Mouse (Mus musculus): Measurements from ENCODE around the gene Msx1. TPM values are rescaled to one million over a fixed set of nuclear protein-coding genes. Genes with fewer than 3 reads are reported as not detected.

The Msx1 gene
- polyA plus RNA-seq, 1 experiment from 2014 or later = 37.4 TPM

GRCm38 (mm10) chr5:37815909-37816308, 8.5 kb downstream of the Msx1 start:
- peaks cover 73% of the 10 kb centered on the region for H3K27me3 ChIP-seq (ENCODE audit: control insufficient read depth, insufficient read depth, low read length)
- no peak overlapping the region for H3K9ac ChIP-seq
- H3K36me3 ChIP-seq (replicated peaks; ENCODE audit: control insufficient read depth, insufficient read depth) = no peaks in the 10 kb centered on the region
- no peak for ATAC-seq (ENCODE audit: low FRiP score)
- no peaks in the 10 kb centered on the region for H3K4me1 ChIP-seq (replicated peaks; ENCODE audit: control insufficient read depth, insufficient read depth, low read length)
- H3K9me3 ChIP-seq (ENCODE audit: control insufficient read depth, low read length) = no peaks in the 10 kb centered on the region
- 88% methylated on average over 4 of the region's 4 CpGs for WGBS
- H3K4me3 ChIP-seq (replicated peaks; ENCODE audit: low read length) = no peak overlapping the region
- no peak overlapping the region for H3K27ac ChIP-seq
- DNase-seq (ENCODE audit: low spot score) = no peak
- no peak overlapping the region for H3K4me2 ChIP-seq (replicated peaks)

- Histone ChIP-seq H3K9ac (no peak overlapping the region), H3K27ac (no peak overlapping the region), H3K4me3 (replicated peaks; ENCODE audit: low read length) (no peak overlapping the region), H3K4me1 (replicated peaks; ENCODE audit: control insufficient read depth, insufficient read depth, low read length) (no peaks in the 10 kb centered on the region), H3K36me3 (replicated peaks; ENCODE audit: control insufficient read depth, insufficient read depth) (no peaks in the 10 kb centered on the region), H3K4me2 (replicated peaks) (no peak overlapping the region), H3K9me3 (ENCODE audit: control insufficient read depth, low read length) (no peaks in the 10 kb centered on the region), H3K27me3 (ENCODE audit: control insufficient read depth, insufficient read depth, low read length) (peaks cover 56% of the 10 kb centered on the region)
- ATAC-seq (ENCODE audit: low FRiP score) = no peak
- no peak for DNase-seq (ENCODE audit: low spot score)
These were observed 10.2 kb downstream of the Msx1 start for GRCm38 (mm10) chr5:37814169-37814568.

- no peaks in the 10 kb centered on the region; the same call in 1 of the 2 replicates for H3K27me3 ChIP-seq (ENCODE audit: control insufficient read depth, insufficient read depth, low read length)
- H3K9ac ChIP-seq = no peak overlapping the region
- 87% methylated on average over 6 of the region's 6 CpGs for WGBS
These were observed 19.1 kb downstream of the Msx1 start for GRCm38 (mm10) chr5:37805291-37805690.

GRCm38 (mm10) chr5:37804512-37805118, 19.8 kb downstream of the Msx1 start:
- Histone ChIP-seq H3K4me3 (replicated peaks; ENCODE audit: low read length) (no peak overlapping the region), H3K27ac (no peak overlapping the region), H3K4me2 (replicated peaks) (no peak overlapping the region), H3K9ac (no peak overlapping the region), H3K4me1 (replicated peaks; ENCODE audit: control insufficient read depth, insufficient read depth, low read length) (no peaks in the 10 kb centered on the region), H3K36me3 (replicated peaks; ENCODE audit: control insufficient read depth, insufficient read depth) (no peaks in the 10 kb centered on the region), H3K9me3 (ENCODE audit: control insufficient read depth, low read length) (no peaks in the 10 kb centered on the region), H3K27me3 (ENCODE audit: control insufficient read depth, insufficient read depth, low read length) (no peaks in the 10 kb centered on the region)
- no peak for ATAC-seq (ENCODE audit: low FRiP score)
- DNase-seq (ENCODE audit: low spot score) = no peak
- WGBS = 75% methylated on average over 8 of the region's 8 CpGs

More at GRCm38 (mm10) chr5:37805291-37805690, 19.1 kb downstream of the Msx1 start:
- H3K27ac ChIP-seq = no peak overlapping the region
- no peak overlapping the region for H3K4me2 ChIP-seq (replicated peaks)
- ATAC-seq (ENCODE audit: low FRiP score) = no peak
- H3K4me1 ChIP-seq (replicated peaks; ENCODE audit: control insufficient read depth, insufficient read depth, low read length) = no peaks in the 10 kb centered on the region
- H3K36me3 ChIP-seq (replicated peaks; ENCODE audit: control insufficient read depth, insufficient read depth) = no peaks in the 10 kb centered on the region
- H3K4me3 ChIP-seq (replicated peaks; ENCODE audit: low read length) = no peak overlapping the region
- no peaks in the 10 kb centered on the region for H3K9me3 ChIP-seq (ENCODE audit: control insufficient read depth, low read length)
- no peak for DNase-seq (ENCODE audit: low spot score)

GRCm38 (mm10) chr5:37797251-37797650, 27.1 kb downstream of the Msx1 start:
- no peaks in the 10 kb centered on the region for H3K9me3 ChIP-seq (ENCODE audit: control insufficient read depth, low read length)
- H3K4me1 ChIP-seq (replicated peaks; ENCODE audit: control insufficient read depth, insufficient read depth, low read length) = no peaks in the 10 kb centered on the region
- DNase-seq (ENCODE audit: low spot score) (no peak), ATAC-seq (ENCODE audit: low FRiP score) (no peak)
- 75% methylated on average over 6 of the region's 6 CpGs for WGBS
- H3K4me2 ChIP-seq (replicated peaks) = no peak overlapping the region
- H3K27me3 ChIP-seq (ENCODE audit: control insufficient read depth, insufficient read depth, low read length) = no peaks in the 10 kb centered on the region
- no peak overlapping the region for H3K27ac ChIP-seq
- no peak overlapping the region for H3K4me3 ChIP-seq (replicated peaks; ENCODE audit: low read length)
- no peak overlapping the region for H3K9ac ChIP-seq
- no peaks in the 10 kb centered on the region for H3K36me3 ChIP-seq (replicated peaks; ENCODE audit: control insufficient read depth, insufficient read depth)

- H3K4me1 ChIP-seq (replicated peaks; ENCODE audit: control insufficient read depth, insufficient read depth, low read length) = no peaks in the 10 kb centered on the region
- no peaks in the 10 kb centered on the region for H3K9me3 ChIP-seq (ENCODE audit: control insufficient read depth, low read length)
- DNase-seq (ENCODE audit: low spot score) (no peak), ATAC-seq (ENCODE audit: low FRiP score) (no peak)
- H3K36me3 ChIP-seq (replicated peaks; ENCODE audit: control insufficient read depth, insufficient read depth) = no peaks in the 10 kb centered on the region
- H3K4me3 ChIP-seq (replicated peaks; ENCODE audit: low read length) = no peak overlapping the region
- no peaks in the 10 kb centered on the region for H3K27me3 ChIP-seq (ENCODE audit: control insufficient read depth, insufficient read depth, low read length)
- no peak overlapping the region for H3K9ac ChIP-seq
- H3K27ac ChIP-seq = no peak overlapping the region
- H3K4me2 ChIP-seq (replicated peaks) = no peak overlapping the region
- 74% methylated on average over 5 of the region's 5 CpGs for WGBS
These were observed 27.6 kb downstream of the Msx1 start for GRCm38 (mm10) chr5:37796751-37797150.

- 93% methylated on average over 6 of the region's 6 CpGs for WGBS
- Histone ChIP-seq H3K36me3 (replicated peaks; ENCODE audit: control insufficient read depth, insufficient read depth) (no peaks in the 10 kb centered on the region), H3K4me3 (replicated peaks; ENCODE audit: low read length) (no peak overlapping the region), H3K27me3 (ENCODE audit: control insufficient read depth, insufficient read depth, low read length) (no peaks in the 10 kb centered on the region), H3K9ac (no peak overlapping the region), H3K9me3 (ENCODE audit: control insufficient read depth, low read length) (no peaks in the 10 kb centered on the region), H3K4me1 (replicated peaks; ENCODE audit: control insufficient read depth, insufficient read depth, low read length) (no peaks in the 10 kb centered on the region), H3K4me2 (replicated peaks) (no peak overlapping the region), H3K27ac (no peak overlapping the region)
- no peak for DNase-seq (ENCODE audit: low spot score)
- ATAC-seq (ENCODE audit: low FRiP score) = no peak
These were observed 28.7 kb downstream of the Msx1 start for GRCm38 (mm10) chr5:37795691-37796090.

GRCm38 (mm10) chr5:37792154-37792553, 32.2 kb downstream of the Msx1 start:
- WGBS = 55% methylated on average over 5 of the region's 5 CpGs
- no peaks in the 10 kb centered on the region for H3K9me3 ChIP-seq (ENCODE audit: control insufficient read depth, low read length)
- H3K9ac ChIP-seq = no peak overlapping the region
- H3K4me3 ChIP-seq (replicated peaks; ENCODE audit: low read length) = no peak overlapping the region
- H3K27ac ChIP-seq = no peak overlapping the region
- no peaks in the 10 kb centered on the region for H3K27me3 ChIP-seq (ENCODE audit: control insufficient read depth, insufficient read depth, low read length)
- no peak overlapping the region for H3K4me2 ChIP-seq (replicated peaks)
- no peaks in the 10 kb centered on the region for H3K36me3 ChIP-seq (replicated peaks; ENCODE audit: control insufficient read depth, insufficient read depth)
- DNase-seq (ENCODE audit: low spot score) (no peak), ATAC-seq (ENCODE audit: low FRiP score) (no peak)
- H3K4me1 ChIP-seq (replicated peaks; ENCODE audit: control insufficient read depth, insufficient read depth, low read length) = no peaks in the 10 kb centered on the region

- no peak for DNase-seq (ENCODE audit: low spot score)
- H3K4me1 ChIP-seq (replicated peaks; ENCODE audit: control insufficient read depth, insufficient read depth, low read length) = no peaks in the 10 kb centered on the region
- ATAC-seq (ENCODE audit: low FRiP score) = no peak
- H3K36me3 ChIP-seq (replicated peaks; ENCODE audit: control insufficient read depth, insufficient read depth) = no peaks in the 10 kb centered on the region
- H3K27me3 ChIP-seq (ENCODE audit: control insufficient read depth, insufficient read depth, low read length) = no peaks in the 10 kb centered on the region
- H3K4me3 ChIP-seq (replicated peaks; ENCODE audit: low read length) = no peak overlapping the region
- no peaks in the 10 kb centered on the region for H3K9me3 ChIP-seq (ENCODE audit: control insufficient read depth, low read length)
- H3K9ac ChIP-seq = no peak overlapping the region
- WGBS = 86% methylated on average over 9 of the region's 9 CpGs
- H3K27ac ChIP-seq = no peak overlapping the region
- no peak overlapping the region for H3K4me2 ChIP-seq (replicated peaks)
These were observed 39.5 kb downstream of the Msx1 start for GRCm38 (mm10) chr5:37784847-37785391.

GRCm38 (mm10) chr5:37783306-37783705, 41.1 kb downstream of the Msx1 start:
- Histone ChIP-seq H3K9me3 (ENCODE audit: control insufficient read depth, low read length) (no peaks in the 10 kb centered on the region), H3K4me1 (replicated peaks; ENCODE audit: control insufficient read depth, insufficient read depth, low read length) (no peaks in the 10 kb centered on the region), H3K9ac (no peak overlapping the region), H3K27ac (no peak overlapping the region), H3K4me2 (replicated peaks) (no peak overlapping the region), H3K36me3 (replicated peaks; ENCODE audit: control insufficient read depth, insufficient read depth) (no peaks in the 10 kb centered on the region), H3K27me3 (ENCODE audit: control insufficient read depth, insufficient read depth, low read length) (no peaks in the 10 kb centered on the region), H3K4me3 (replicated peaks; ENCODE audit: low read length) (no peak overlapping the region)
- ATAC-seq (ENCODE audit: low FRiP score) (no peak), DNase-seq (ENCODE audit: low spot score) (no peak)
- 69% methylated on average over 8 of the region's 8 CpGs for WGBS
